Mouse (Mus musculus) G1E (cell line): ENCODE measurements around the gene H2-Eb2. TPM values are rescaled to one million over a fixed set of nuclear protein-coding genes. Genes with fewer than 3 reads are reported as not detected.
A peak's percentile ranks its signal among the peaks of the same experiment; 100 is the strongest.

Experiments used
- ATAC-seq: 2 replicates; pipeline ENCODE4 v1.8.0; 2016; ENCODE audit warnings: mild to moderate bottlenecking; ENCODE audit not compliant: insufficient number of reproducible peaks, poor library complexity, low FRiP score, severe bottlenecking; ENCODE audit errors: extremely low read depth
- DNase-seq: peaks from one replicate; pipeline ENCODE4 v3.0.0; 2012; ENCODE audit warnings: low spot score
- H3K27me3 ChIP-seq: 2 replicates; pipeline ENCODE4 v1.6.1; 2012; ENCODE audit warnings: mild to moderate bottlenecking, low read length, inconsistent platforms; ENCODE audit not compliant: insufficient read depth
- H3K36me3 ChIP-seq: replicated peaks from 2 replicates; pipeline ENCODE3; 2012; ENCODE audit warnings: mild to moderate bottlenecking, inconsistent platforms
- H3K4me1 ChIP-seq: 2 replicates; pipeline ENCODE4 v1.6.1; 2012; ENCODE audit warnings: low read depth, low read length, inconsistent platforms, mixed read lengths; ENCODE audit not compliant: insufficient read depth
- H3K4me3 ChIP-seq: 2 replicates; pipeline ENCODE4 v1.5.1; 2012; ENCODE audit warnings: low read depth, mild to moderate bottlenecking, inconsistent platforms, low read length, moderate library complexity, mixed read lengths
- H3K9me3 ChIP-seq: replicated peaks from 2 replicates; pipeline ENCODE4 v1.6.1; 2012; ENCODE audit warnings: inconsistent platforms
- CTCF ChIP-seq: IDR thresholded peaks from 2 replicates; pipeline ENCODE4 v1.5.1; 2012; ENCODE audit warnings: low read depth, low read length, inconsistent platforms, mixed read lengths
- GATA1 ChIP-seq: IDR thresholded peaks from 2 replicates; pipeline ENCODE4 v1.6.1; 2012; ENCODE audit warnings: borderline replicate concordance, low read length, inconsistent platforms, mixed read lengths
- GATA2 ChIP-seq: IDR thresholded peaks from 2 replicates; pipeline ENCODE4 v1.6.1; 2012; ENCODE audit warnings: low read depth, low read length, inconsistent platforms, borderline replicate concordance
- POLR2AphosphoS5 ChIP-seq: IDR thresholded peaks from 2 replicates; pipeline ENCODE4 v1.6.1; 2012; ENCODE audit warnings: low read depth, low read length, inconsistent platforms; ENCODE audit not compliant: insufficient replicate concordance
- TAL1 ChIP-seq: conservative IDR thresholded peaks from 2 replicates; pipeline ENCODE4 v1.6.1; 2012; ENCODE audit warnings: low read depth, low read length, inconsistent platforms, mixed read lengths
- polyA plus RNA-seq: library from polyadenylated mRNA; stranded (reverse); fragments of >175 nt; gene quantifications from 2 replicates; pipeline ENCODE4 v1.2.3, GENCODE M21; 2012
- total RNA-seq, 2 experiments: library from RNA; stranded (forward) in 1 of 2; stranded (reverse) in 1 of 2; fragments of 200-1000 nt in 1 of 2; fragments of >200 nt in 1 of 2; fragmentation: Nextera tagmentation in 1 of 2; gene quantifications; 2 replicates each; pipeline ENCODE4 v1.2.3; 2014 to 2017

Gene H2-Eb2
- total and polyA plus RNA-seq, 3 experiments: 0.05 TPM; not detected in 2

GRCm38 (mm10) chr17:34304751-34305150, 20.7 kb upstream of the H2-Eb2 start:
- H3K27me3 ChIP-seq: peaks cover 6% of the 10 kb centered on the region; the same call in 1 of the 2 replicates
- H3K4me3 ChIP-seq: no peak overlapping the region
- no peaks in the 10 kb centered on the region for H3K36me3 ChIP-seq
- TF ChIP-seq GATA2 (no peak), TAL1 (no peak), GATA1 (no peak), CTCF (no peak), POLR2AphosphoS5 (no peak)
- ATAC-seq (no peak), DNase-seq (no peak)
- H3K4me1 ChIP-seq: no peaks in the 10 kb centered on the region
- no peaks in the 10 kb centered on the region for H3K9me3 ChIP-seq

- DNase-seq (peak; percentile 43), ATAC-seq (peak; percentile 54; the same call in 1 of the 2 replicates)
- no peak within 1 kb of the TSS for H3K4me3 ChIP-seq
- no peaks in the 10 kb centered on the region for H3K4me1 ChIP-seq
- no peaks in the 10 kb centered on the region for H3K9me3 ChIP-seq
- TF ChIP-seq CTCF: no peak
- TF ChIP-seq POLR2AphosphoS5: no peak
- no peak for TF ChIP-seq GATA2
- no peak for TF ChIP-seq GATA1
- TF ChIP-seq TAL1: no peak
- no peaks in the 10 kb centered on the region for H3K36me3 ChIP-seq
- H3K27me3 ChIP-seq: peaks cover 7% of the 10 kb centered on the region; the same call in 1 of the 2 replicates
Measured at GRCm38 (mm10) chr17:34305380-34306030, 20.0 kb upstream of the H2-Eb2 start, which contains the start of gene H2-Eb1. TSS of gene H2-Eb1 (plus strand) at chr17:34305867.

GRCm38 (mm10) chr17:34306407-34306806, 19.1 kb upstream of the H2-Eb2 start:
- no peak for TF ChIP-seq TAL1
- no peak for TF ChIP-seq POLR2AphosphoS5
- TF ChIP-seq GATA2: no peak
- H3K4me3 ChIP-seq: no peak overlapping the region
- DNase-seq: no peak
- peaks cover 5% of the 10 kb centered on the region; the same call in 1 of the 2 replicates for H3K27me3 ChIP-seq
- ATAC-seq: no peak
- H3K36me3 ChIP-seq: no peaks in the 10 kb centered on the region
- no peaks in the 10 kb centered on the region for H3K9me3 ChIP-seq
- no peaks in the 10 kb centered on the region for H3K4me1 ChIP-seq

GRCm38 (mm10) chr17:34307216-34307615, 18.2 kb upstream of the H2-Eb2 start:
- H3K4me3 ChIP-seq: no peak overlapping the region
- ATAC-seq (no peak), DNase-seq (no peak)
- no peaks in the 10 kb centered on the region for H3K4me1 ChIP-seq
- no peaks in the 10 kb centered on the region for H3K36me3 ChIP-seq
- no peaks in the 10 kb centered on the region for H3K9me3 ChIP-seq
- TF ChIP-seq GATA2 (no peak), CTCF (no peak), TAL1 (no peak), POLR2AphosphoS5 (no peak)
- peaks cover 5% of the 10 kb centered on the region; the same call in 1 of the 2 replicates for H3K27me3 ChIP-seq

- TF ChIP-seq POLR2AphosphoS5 (no peak), GATA1 (no peak), GATA2 (no peak), CTCF (no peak), TAL1 (no peak)
- Histone ChIP-seq H3K4me1 (no peaks in the 10 kb centered on the region), H3K36me3 (no peaks in the 10 kb centered on the region)
Measured at GRCm38 (mm10) chr17:34308161-34308560, 17.3 kb upstream of the H2-Eb2 start.

GRCm38 (mm10) chr17:34309225-34309624, 16.2 kb upstream of the H2-Eb2 start:
- no peak for TF ChIP-seq CTCF
- TF ChIP-seq GATA1: no peak
- no peak for TF ChIP-seq TAL1
- no peak for TF ChIP-seq GATA2
- TF ChIP-seq POLR2AphosphoS5: no peak
- H3K36me3 ChIP-seq: no peaks in the 10 kb centered on the region
- no peak for ATAC-seq
- H3K4me3 ChIP-seq: no peak overlapping the region
- H3K27me3 ChIP-seq: peaks cover 5% of the 10 kb centered on the region; the same call in 1 of the 2 replicates
- H3K9me3 ChIP-seq: no peaks in the 10 kb centered on the region
- DNase-seq: no peak
- no peaks in the 10 kb centered on the region for H3K4me1 ChIP-seq

More at GRCm38 (mm10) chr17:34308161-34308560, 17.3 kb upstream of the H2-Eb2 start:
- Histone ChIP-seq H3K9me3 (no peaks in the 10 kb centered on the region), H3K27me3 (peaks cover 5% of the 10 kb centered on the region; the same call in 1 of the 2 replicates), H3K4me3 (no peak overlapping the region)
- ATAC-seq (no peak), DNase-seq (no peak)
